Mouse (Mus musculus) mesoderm, embryonic 11.5 days (tissue): ENCODE measurements around the gene Mvb12b.
A peak's percentile ranks its signal among the peaks of the same experiment; 100 is the strongest.

Experiments used
- DNase-seq: peaks from one replicate; pipeline ENCODE4 v3.0.0-alpha.2; 2012; ENCODE audit warnings: low read depth, low spot score

Gene Mvb12b

GRCm38 (mm10) chr2:33785596-33785995, 102.2 kb downstream of the Mvb12b start:
- no peak for DNase-seq

GRCm38 (mm10) chr2:33784721-33785120, 103.0 kb downstream of the Mvb12b start:
- DNase-seq, result no peak

- DNase-seq, result no peak
These were observed 104.3 kb downstream of the Mvb12b start for GRCm38 (mm10) chr2:33783419-33783818.

GRCm38 (mm10) chr2:33781655-33782400, 105.9 kb downstream of the Mvb12b start:
- DNase-seq, result peak; percentile 85

GRCm38 (mm10) chr2:33778466-33778865, 109.3 kb downstream of the Mvb12b start:
- no peak for DNase-seq

- DNase-seq, result no peak
These were observed 110.7 kb downstream of the Mvb12b start for GRCm38 (mm10) chr2:33777051-33777450.

GRCm38 (mm10) chr2:33774884-33775283, 112.9 kb downstream of the Mvb12b start:
- no peak for DNase-seq

- DNase-seq, result no peak
These were observed 113.6 kb downstream of the Mvb12b start for GRCm38 (mm10) chr2:33774106-33774505.

- peak; percentile 61 for DNase-seq
These were observed 115.3 kb downstream of the Mvb12b start for GRCm38 (mm10) chr2:33772439-33772838.

GRCm38 (mm10) chr2:33771388-33771787, 116.4 kb downstream of the Mvb12b start:
- no peak for DNase-seq

- DNase-seq, result no peak
These were observed 117.1 kb downstream of the Mvb12b start for GRCm38 (mm10) chr2:33770526-33771130.

- DNase-seq, result peak; percentile 66
These were observed 123.3 kb downstream of the Mvb12b start for GRCm38 (mm10) chr2:33764476-33764875.

GRCm38 (mm10) chr2:33762210-33762609, 125.5 kb downstream of the Mvb12b start:
- no peak for DNase-seq

GRCm38 (mm10) chr2:33760571-33760991, 127.2 kb downstream of the Mvb12b start:
- no peak for DNase-seq

- no peak for DNase-seq
These were observed 128.3 kb downstream of the Mvb12b start for GRCm38 (mm10) chr2:33759447-33759846.

GRCm38 (mm10) chr2:33755633-33756020, 132.1 kb downstream of the Mvb12b start:
- DNase-seq, result no peak

- DNase-seq, result no peak
These were observed 132.6 kb downstream of the Mvb12b start for GRCm38 (mm10) chr2:33754980-33755632.

- no peak for DNase-seq
These were observed 133.5 kb downstream of the Mvb12b start for GRCm38 (mm10) chr2:33754317-33754633.

GRCm38 (mm10) chr2:33753630-33754316, 134.0 kb downstream of the Mvb12b start:
- peak; percentile 82 for DNase-seq

GRCm38 (mm10) chr2:33750611-33751010, 137.1 kb downstream of the Mvb12b start:
- DNase-seq, result no peak

- peak; percentile 92 for DNase-seq
These were observed 141.3 kb downstream of the Mvb12b start for GRCm38 (mm10) chr2:33746471-33746870.

GRCm38 (mm10) chr2:33745724-33746123, 142.0 kb downstream of the Mvb12b start:
- no peak for DNase-seq
